Mouse (Mus musculus) right cerebral cortex, postnatal 14 days (tissue): Measurements from ENCODE around the gene Sap25.
A peak's percentile ranks its signal among the peaks of the same experiment; 100 is the strongest.

Experiments used
- DNase-seq: peaks from one replicate; pipeline ENCODE4 v3.0.0; 2022

The Sap25 gene

GRCm38 (mm10) chr5:137628498-137629305, 12.4 kb upstream of the Sap25 start, which contains the start of the genes Fbxo24, Lrch4 and Gm20605:
Gene Fbxo24, minus strand, starts transcription at chr5:137629002.
Gene Lrch4, plus strand, starts transcription at chr5:137629121.
Gene Gm20605, plus strand, starts transcription at chr5:137629175.
- DNase-seq: peak; percentile 97

DNA sequence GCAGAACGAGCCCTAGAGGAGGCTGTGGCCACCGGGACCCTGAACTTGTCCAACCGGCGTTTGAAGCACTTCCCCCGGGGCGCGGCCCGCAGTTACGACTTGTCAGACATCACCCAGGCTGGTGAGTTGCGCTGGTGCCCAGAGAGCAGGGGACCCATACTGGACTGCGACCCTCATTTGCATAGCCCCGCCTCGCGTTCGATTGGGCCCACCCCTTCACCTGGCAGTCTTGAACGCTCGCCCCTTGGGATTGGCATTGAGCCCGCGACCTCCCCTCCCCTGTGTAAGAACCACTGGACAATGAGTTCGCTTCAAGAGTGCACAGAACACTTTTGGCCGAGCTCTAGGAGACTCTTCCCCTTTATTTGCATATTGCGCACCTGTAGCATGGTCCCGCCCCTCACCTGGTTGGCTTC, 11.8 kb upstream of the Sap25 start:
- peak; percentile 49 for DNase-seq

GRCm38 (mm10) chr5:137629906-137630545, 11.1 kb upstream of the Sap25 start:
- DNase-seq: no peak

- no peak for DNase-seq
Measured at GRCm38 (mm10) chr5:137630602-137631001, 10.5 kb upstream of the Sap25 start.

DNA sequence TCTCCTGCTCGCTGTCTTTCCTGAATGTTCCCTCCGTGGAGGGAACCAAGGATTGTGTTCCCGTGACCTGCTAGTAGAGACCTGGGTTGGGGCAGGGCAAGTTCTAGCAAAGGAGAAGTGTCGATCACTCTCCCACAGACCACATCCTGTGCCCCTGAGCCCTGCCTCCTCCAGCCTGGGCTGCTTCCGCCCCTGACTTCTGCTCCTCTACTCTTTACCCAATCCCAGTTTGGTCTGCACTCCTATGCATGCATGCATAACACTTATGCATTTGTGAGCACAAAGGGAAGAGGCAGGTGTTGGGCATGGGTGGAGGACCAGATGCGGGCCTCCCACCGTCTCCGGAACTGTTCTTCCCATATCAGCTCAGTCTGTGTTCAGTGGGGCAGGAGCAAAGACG, 10.0 kb upstream of the Sap25 start:
- no peak for DNase-seq

GRCm38 (mm10) chr5:137631591-137631990, 9.5 kb upstream of the Sap25 start:
- DNase-seq: no peak

- no peak for DNase-seq
Measured at GRCm38 (mm10) chr5:137633397-137634084, 7.6 kb upstream of the Sap25 start.

GRCm38 (mm10) chr5:137639472-137639871, 1.7 kb upstream of the Sap25 start:
- no peak for DNase-seq

GRCm38 (mm10) chr5:137642886-137643285, 1.8 kb downstream of the Sap25 start:
- DNase-seq: no peak

GRCm38 (mm10) chr5:137644484-137644883, 3.4 kb downstream of the Sap25 start:
- no peak for DNase-seq

DNA sequence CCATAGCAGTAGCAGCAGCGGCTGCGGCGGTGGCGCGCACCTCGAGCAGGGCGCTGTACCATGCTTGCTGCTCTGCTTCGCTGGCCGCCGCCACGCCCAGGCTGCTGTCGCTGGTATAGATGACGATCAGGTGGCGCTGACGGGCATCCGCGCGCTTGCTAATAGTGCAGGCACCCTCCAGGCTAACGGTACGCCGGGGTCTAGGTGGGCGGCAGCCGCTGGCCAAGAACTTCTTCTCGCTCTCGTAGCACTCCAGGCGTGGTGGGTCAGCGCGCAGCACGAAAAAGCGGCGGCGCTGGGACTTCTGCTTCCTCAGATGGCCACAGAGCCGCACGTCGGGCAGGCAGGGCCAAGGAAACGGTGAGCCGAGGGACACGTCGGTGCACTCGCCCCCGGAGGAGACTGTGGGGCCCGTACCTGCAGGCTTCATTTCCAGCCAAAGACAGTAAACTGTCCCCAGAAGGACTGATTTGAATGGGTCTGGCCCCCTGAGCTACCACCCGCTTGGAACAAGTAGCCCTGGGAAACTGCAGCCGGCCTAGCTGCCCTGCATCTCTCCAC, 4.0 kb downstream of the Sap25 start:
- DNase-seq: peak; percentile 35

DNA sequence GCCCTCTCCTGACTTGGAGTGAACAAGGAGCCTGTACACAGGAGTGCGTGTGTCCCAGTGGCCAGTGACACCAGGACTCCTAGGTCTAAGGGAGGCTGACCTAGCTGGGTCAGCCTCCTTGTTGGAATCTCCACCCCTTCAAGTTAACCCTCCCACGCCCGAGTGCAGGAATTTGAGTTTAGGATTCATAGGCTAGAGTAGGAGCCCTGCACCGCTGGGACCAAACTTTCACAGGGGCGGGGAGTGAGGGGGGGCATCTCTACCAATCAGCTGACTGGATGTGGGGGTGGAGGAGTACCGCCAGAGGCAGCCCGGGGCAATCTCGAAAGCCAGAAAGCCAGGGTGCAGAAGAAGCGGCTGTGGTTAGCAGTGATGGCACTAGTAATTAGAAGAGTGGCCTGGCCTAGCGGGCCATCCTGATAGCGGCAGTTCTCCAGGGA, 4.5 kb downstream of the Sap25 start, which contains the start of gene Irs3:
Irs3 (minus strand) TSS at position 63 of the 440 bp plus-strand sequence.
- no peak for DNase-seq

GRCm38 (mm10) chr5:137647827-137648601, 6.9 kb downstream of the Sap25 start:
- no peak for DNase-seq

- no peak for DNase-seq
Measured at GRCm38 (mm10) chr5:137649251-137649650, 8.1 kb downstream of the Sap25 start.

DNA sequence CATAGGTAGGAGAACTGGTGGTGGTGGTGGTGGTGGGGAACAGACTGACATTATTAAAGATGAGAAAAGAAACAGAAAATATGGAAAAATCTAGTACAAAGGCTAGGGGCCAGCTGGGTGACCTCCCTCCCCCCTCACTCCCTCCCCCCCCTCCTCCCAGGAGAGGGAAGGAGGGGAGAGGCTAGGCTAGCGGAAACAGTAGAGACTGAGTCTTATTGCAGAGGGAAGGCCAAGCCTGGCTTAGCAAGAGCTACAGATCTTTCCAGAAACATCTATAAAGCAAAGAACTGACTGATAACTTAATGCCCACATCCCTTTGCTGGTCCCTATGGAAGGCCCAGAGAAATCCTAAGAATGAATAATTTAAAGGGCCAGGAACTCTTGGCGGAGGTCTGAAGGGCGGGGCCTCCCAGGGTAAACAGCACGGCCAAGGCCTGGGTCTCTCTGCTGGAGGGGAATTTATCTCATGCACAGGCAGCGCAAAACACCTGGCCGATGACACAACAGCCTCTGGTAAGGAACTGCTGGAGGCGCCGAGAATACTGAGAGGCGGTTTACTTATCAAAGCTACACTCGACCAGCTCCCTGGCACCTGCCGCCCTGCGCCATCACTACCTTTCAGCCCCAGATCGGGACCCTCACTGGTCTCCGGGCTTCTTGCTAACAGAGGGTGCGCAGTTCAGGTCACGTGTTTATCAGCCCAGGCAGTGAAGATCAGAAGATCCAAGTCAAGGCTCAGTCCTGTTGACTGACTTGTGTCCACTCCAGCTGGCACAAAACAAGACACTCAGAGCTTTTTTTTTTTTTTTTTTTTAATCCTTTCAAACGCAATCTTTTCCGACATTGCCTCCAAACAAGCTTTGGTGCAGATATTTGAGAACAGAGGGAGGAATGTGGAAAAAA, 8.8 kb downstream of the Sap25 start:
- no peak for DNase-seq

DNA sequence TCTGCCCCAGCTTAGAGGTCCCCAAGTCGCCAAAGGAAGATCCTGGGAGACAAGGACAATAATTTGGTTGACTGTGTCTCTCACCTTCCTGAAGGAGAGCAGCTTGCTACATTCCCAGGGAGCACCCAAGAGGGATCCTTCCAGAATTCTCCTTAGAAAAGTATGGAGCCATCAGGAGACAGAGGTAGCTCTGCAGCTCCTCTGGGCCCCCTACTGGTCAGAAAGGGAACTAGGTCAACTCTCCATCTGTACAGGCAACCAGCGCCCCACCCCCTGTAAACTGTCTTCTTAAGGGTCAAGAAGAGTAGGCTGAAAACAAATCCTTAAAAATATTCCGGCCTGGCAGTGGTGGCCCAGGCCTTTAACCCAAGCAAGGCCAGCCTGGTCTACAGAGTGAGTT, 11.3 kb downstream of the Sap25 start:
- DNase-seq: peak; percentile 75

GRCm38 (mm10) chr5:137653366-137653765, 12.2 kb downstream of the Sap25 start:
- no peak for DNase-seq

GRCm38 (mm10) chr5:137654746-137655145, 13.6 kb downstream of the Sap25 start:
- DNase-seq: no peak

- peak; percentile 65 for DNase-seq
Measured at GRCm38 (mm10) chr5:137656977-137657376, 15.8 kb downstream of the Sap25 start.

DNA sequence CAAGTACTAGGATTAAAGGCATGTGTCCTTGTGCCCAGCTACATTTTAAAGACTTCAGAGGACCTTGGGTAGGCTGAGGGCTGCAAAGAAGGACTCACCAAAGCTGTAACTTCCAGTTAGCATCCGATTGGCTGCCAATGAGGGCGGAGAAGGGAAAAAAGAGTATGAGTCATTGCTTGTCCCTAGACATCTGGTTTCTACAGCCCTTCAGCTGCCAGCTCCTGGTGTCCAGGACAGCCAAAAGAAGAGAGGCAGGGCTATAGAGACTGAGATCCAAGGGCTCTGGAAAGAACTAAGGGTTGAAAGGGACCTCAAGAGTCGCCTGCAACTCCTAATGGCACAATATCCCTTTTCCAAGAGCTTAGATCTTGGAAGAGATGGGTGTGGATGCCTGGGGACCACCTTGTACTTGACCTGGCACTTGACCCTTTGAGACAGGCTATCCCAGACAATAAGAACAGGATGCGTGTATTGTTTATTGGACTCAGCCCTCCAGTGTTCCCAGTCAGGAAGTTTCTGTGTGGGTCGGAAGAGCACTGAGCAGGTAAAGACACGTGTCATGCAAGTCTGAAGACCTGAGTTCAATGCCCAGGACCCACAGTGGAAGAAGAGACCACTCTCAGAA, 19.0 kb downstream of the Sap25 start:
- DNase-seq: no peak

DNA sequence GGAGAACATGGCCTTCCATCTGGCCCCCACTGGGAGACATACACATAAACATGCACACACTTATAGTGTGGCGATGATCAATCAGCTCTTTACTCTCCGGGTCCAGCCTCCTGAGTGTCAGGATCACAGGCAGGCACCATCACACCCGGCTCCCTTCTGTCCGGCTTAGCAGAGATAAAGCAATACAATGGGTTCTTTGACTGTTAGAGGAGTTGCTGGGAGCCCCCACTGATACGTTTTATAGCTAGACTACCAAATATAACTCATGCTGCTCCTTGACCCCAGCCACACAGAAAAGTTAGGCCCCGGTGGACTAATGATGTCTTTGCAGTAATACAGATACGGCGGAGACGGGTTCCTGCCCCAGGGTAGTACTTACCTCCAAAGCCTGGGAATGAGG, 21.9 kb downstream of the Sap25 start:
- no peak for DNase-seq
